Mouse (Mus musculus) neural tube, embryonic 14.5 days (tissue): ENCODE measurements at regions not wholly inside any gene's neighbourhood (a gene's known extent, or its start where the extent isn't known, plus 50 kb on each side); places are given as distances from the start of the nearest gene placed in this dataset.

Experiments used
- ATAC-seq: fragments of 200-750 bp; cut with Nextera tagmentation; 2 replicates; pipeline ENCODE4 v1.8.0; 2017; ENCODE audit warnings: low read depth, mild to moderate bottlenecking, moderate TSS enrichment, moderate library complexity
- H3K27ac ChIP-seq: fragments of 300-500 bp; sonication (generic); 2 replicates; pipeline ENCODE4 v1.5.1; 2014; ENCODE audit warnings: low read depth, mild to moderate bottlenecking, control low read depth, low read length, moderate library complexity, mixed read lengths
- H3K27me3 ChIP-seq: fragments of 300-500 bp; sonication (generic); 2 replicates; pipeline ENCODE4 v1.6.1; 2014; ENCODE audit warnings: low read length; ENCODE audit not compliant: control insufficient read depth, insufficient read depth
- H3K36me3 ChIP-seq: fragments of 300-500 bp; sonication (generic); 2 replicates; pipeline ENCODE4 v1.6.1; 2014; ENCODE audit warnings: low read length, mixed read lengths; ENCODE audit not compliant: control insufficient read depth, insufficient read depth
- H3K4me1 ChIP-seq: fragments of 300-500 bp; sonication (generic); 2 replicates; pipeline ENCODE4 v1.6.1; 2014; ENCODE audit warnings: low read length; ENCODE audit not compliant: control insufficient read depth, insufficient read depth
- H3K4me2 ChIP-seq: fragments of 300-500 bp; sonication (generic); 2 replicates; pipeline ENCODE4 v1.6.1; 2014; ENCODE audit warnings: mild to moderate bottlenecking, low read depth, low read length, control low read depth
- H3K4me3 ChIP-seq: fragments of 300-500 bp; sonication (generic); 2 replicates; pipeline ENCODE4 v1.5.1; 2014; ENCODE audit warnings: low read depth, low read length, control low read depth, mixed read lengths
- H3K9ac ChIP-seq: fragments of 300-500 bp; sonication (generic); replicated peaks from 2 replicates; pipeline ENCODE4 v1.6.1; 2014; ENCODE audit warnings: low read depth, mild to moderate bottlenecking, control low read depth, low read length, mixed read lengths
- H3K9me3 ChIP-seq: fragments of 300-500 bp; sonication (generic); 2 replicates; pipeline ENCODE4 v1.6.1; 2016; ENCODE audit warnings: low read length; ENCODE audit not compliant: control insufficient read depth
- WGBS: fragments of 180-500 bp; shearing (Covaris S2); extraction: QIAGEN DNeasy Blood & Tissue Kit; methylation state at CpG from one replicate; pipeline ENCODE4 v1.1.7; 2014; 5-methylcytosine and 5-hydroxymethylcytosine counted together

- no peak overlapping the region for H3K4me2 ChIP-seq
- H3K36me3 ChIP-seq, result no peaks in the 10 kb centered on the region
- no peak for ATAC-seq
- WGBS, result 76% methylated on average over 2 of the region's 2 CpGs
- no peaks in the 10 kb centered on the region for H3K9me3 ChIP-seq
- H3K9ac ChIP-seq, result no peak overlapping the region
- no peaks in the 10 kb centered on the region for H3K27me3 ChIP-seq
- H3K27ac ChIP-seq, result no peak overlapping the region
- H3K4me3 ChIP-seq, result no peak overlapping the region
- H3K4me1 ChIP-seq, result no peaks in the 10 kb centered on the region
Observed at GRCm38 (mm10) chr10:114972364-114972763, 170.3 kb upstream of the Trhde start.

- Histone ChIP-seq H3K36me3 (no peaks in the 10 kb centered on the region), H3K27me3 (no peaks in the 10 kb centered on the region), H3K9ac (no peak overlapping the region), H3K4me3 (no peak overlapping the region), H3K9me3 (no peaks in the 10 kb centered on the region), H3K4me2 (no peak overlapping the region), H3K27ac (no peak overlapping the region), H3K4me1 (no peaks in the 10 kb centered on the region)
- ATAC-seq, result no peak
- 94% methylated on average over 2 of the region's 2 CpGs for WGBS
Observed at GRCm38 (mm10) chr10:114963656-114964055, 161.5 kb upstream of the Trhde start.

- Histone ChIP-seq H3K27ac (no peak overlapping the region), H3K9me3 (no peaks in the 10 kb centered on the region), H3K36me3 (no peaks in the 10 kb centered on the region), H3K4me1 (no peaks in the 10 kb centered on the region), H3K4me3 (no peak overlapping the region), H3K9ac (no peak overlapping the region), H3K4me2 (no peak overlapping the region), H3K27me3 (no peaks in the 10 kb centered on the region)
- ATAC-seq, result no peak
- 27% methylated on average over 3 of the region's 3 CpGs for WGBS
Observed at GRCm38 (mm10) chr10:114957909-114958308, 155.8 kb upstream of the Trhde start.

- no peaks in the 10 kb centered on the region for H3K9me3 ChIP-seq
- no peaks in the 10 kb centered on the region for H3K27me3 ChIP-seq
- WGBS, result 84% methylated on average over 6 of the region's 6 CpGs
- no peak overlapping the region for H3K9ac ChIP-seq
- H3K4me1 ChIP-seq, result no peaks in the 10 kb centered on the region
- no peak overlapping the region for H3K4me3 ChIP-seq
- no peaks in the 10 kb centered on the region for H3K36me3 ChIP-seq
- no peak overlapping the region for H3K4me2 ChIP-seq
- no peak overlapping the region for H3K27ac ChIP-seq
- ATAC-seq, result no peak
Observed at GRCm38 (mm10) chr10:114956257-114956656, 154.2 kb upstream of the Trhde start.

- no peaks in the 10 kb centered on the region for H3K9me3 ChIP-seq
- H3K9ac ChIP-seq, result no peak overlapping the region
- no peak overlapping the region for H3K4me2 ChIP-seq
- no peak for ATAC-seq
- no peaks in the 10 kb centered on the region for H3K27me3 ChIP-seq
- no peaks in the 10 kb centered on the region for H3K4me1 ChIP-seq
- no peaks in the 10 kb centered on the region for H3K36me3 ChIP-seq
- H3K27ac ChIP-seq, result no peak overlapping the region
- H3K4me3 ChIP-seq, result no peak overlapping the region
Observed at GRCm38 (mm10) chr10:114955608-114956007, 153.5 kb upstream of the Trhde start.

- H3K4me3 ChIP-seq, result no peak overlapping the region
- no peaks in the 10 kb centered on the region for H3K9me3 ChIP-seq
- no peaks in the 10 kb centered on the region for H3K36me3 ChIP-seq
- H3K9ac ChIP-seq, result no peak overlapping the region
- 25% methylated on average over 12 of the region's 12 CpGs for WGBS
- no peak overlapping the region for H3K27ac ChIP-seq
- no peaks in the 10 kb centered on the region for H3K27me3 ChIP-seq
- peak; percentile 68; the same call in 1 of the 2 replicates for ATAC-seq
- H3K4me2 ChIP-seq, result no peak overlapping the region; the same call in 1 of the 2 replicates
- no peaks in the 10 kb centered on the region for H3K4me1 ChIP-seq
Observed at GRCm38 (mm10) chr10:114953358-114953757, 151.3 kb upstream of the Trhde start.

- Histone ChIP-seq H3K4me3 (no peak overlapping the region), H3K27ac (no peak overlapping the region), H3K4me1 (no peaks in the 10 kb centered on the region), H3K9ac (no peak overlapping the region), H3K9me3 (no peaks in the 10 kb centered on the region), H3K36me3 (no peaks in the 10 kb centered on the region), H3K27me3 (no peaks in the 10 kb centered on the region), H3K4me2 (no peak overlapping the region)
- ATAC-seq, result no peak
- WGBS, result 87% methylated on average over 6 of the region's 6 CpGs
Observed at GRCm38 (mm10) chr10:114949194-114949593, 147.1 kb upstream of the Trhde start.

GRCm38 (mm10) chr10:114924746-114925145, 122.6 kb upstream of the Trhde start:
- H3K27me3 ChIP-seq, result no peaks in the 10 kb centered on the region
- no peak overlapping the region for H3K9ac ChIP-seq
- no peaks in the 10 kb centered on the region for H3K9me3 ChIP-seq
- no peak for ATAC-seq
- H3K4me3 ChIP-seq, result no peak overlapping the region
- no peak overlapping the region for H3K27ac ChIP-seq
- H3K36me3 ChIP-seq, result no peaks in the 10 kb centered on the region
- H3K4me1 ChIP-seq, result no peaks in the 10 kb centered on the region
- no peak overlapping the region for H3K4me2 ChIP-seq
- 73% methylated on average over 2 of the region's 2 CpGs for WGBS

- WGBS, result 67% methylated on average over 3 of the region's 3 CpGs
- Histone ChIP-seq H3K4me3 (no peak overlapping the region), H3K9ac (no peak overlapping the region), H3K36me3 (no peaks in the 10 kb centered on the region), H3K27ac (no peak overlapping the region), H3K27me3 (no peaks in the 10 kb centered on the region), H3K4me2 (no peak overlapping the region), H3K9me3 (no peaks in the 10 kb centered on the region), H3K4me1 (no peaks in the 10 kb centered on the region)
- ATAC-seq, result no peak
Observed at GRCm38 (mm10) chr10:114913971-114914370, 111.9 kb upstream of the Trhde start.

- H3K27ac ChIP-seq, result no peak overlapping the region
- no peaks in the 10 kb centered on the region for H3K27me3 ChIP-seq
- H3K4me2 ChIP-seq, result no peak overlapping the region
- 90% methylated on average over 2 of the region's 2 CpGs for WGBS
- no peaks in the 10 kb centered on the region for H3K36me3 ChIP-seq
- no peaks in the 10 kb centered on the region for H3K4me1 ChIP-seq
- no peak overlapping the region for H3K9ac ChIP-seq
- no peak for ATAC-seq
- H3K4me3 ChIP-seq, result no peak overlapping the region
- no peaks in the 10 kb centered on the region for H3K9me3 ChIP-seq
Observed at GRCm38 (mm10) chr10:114891916-114892315, 89.8 kb upstream of the Trhde start.
